In genomic region chr4:46094916-46095825, GRCm38 (mm10) we compare ENCODE assay signal across 8 mouse cellular contexts. TPM values are rescaled to one million over a fixed set of nuclear protein-coding genes. Genes with fewer than 3 reads are reported as not detected.
DNase-seq lines count a peak whose midpoint lies in the region; TF ChIP-seq lines count a peak whose summit lies in the region.

No protein-coding gene starts in this region.

- peak; percentile 71 for DNase-seq in layer of hippocampus, adult 11-12 months (ENCODE audit: low spot score)
- DNase-seq in layer of hippocampus, postnatal 14 days (ENCODE audit: low spot score in 2 of 2): no peak
- DNase-seq in CD4-positive, CD25-positive, alpha-beta regulatory T cell, adult 2 months (ENCODE audit: low read depth, low spot score): peak; percentile 76
- peak; percentile 81 for DNase-seq in cerebellum, adult 11-12 months
- DNase-seq in heart, postnatal 4 days: peak; percentile 71
- no peak for DNase-seq in T-cell, adult 2 months (ENCODE audit: low spot score)
- DNase-seq in frontal cortex, postnatal 36 days (ENCODE audit: low spot score in 2 of 2): no peak
- DNase-seq in lung, adult 2 months: no peak

- TF ChIP-seq CTCF in lung, adult 2 months (IDR thresholded peaks at IDR 0.05; ENCODE audit: insufficient read depth, low read length): no peak

- H3K4me1 ChIP-seq in lung, adult 2 months (ENCODE audit: control insufficient read depth, insufficient read depth, low read length): no peaks in the 10 kb centered on the region

- H3K4me3 ChIP-seq in lung, adult 2 months (replicated peaks; ENCODE audit: extremely low read depth, low read depth, low read length): no peak overlapping the region

- 51% methylated on average over 15 of the region's 15 CpGs for WGBS in lung, adult 2 months

- TF ChIP-seq POLR2A in lung, adult 2 months (IDR thresholded peaks at IDR 0.05; ENCODE audit: borderline replicate concordance, extremely low read depth, low read depth, low read length): no peak

RNA-seq across cellular contexts. Expression of gene Ncbp1, which starts 43.2 kb away (rescaled TPM):
- 10 to 100 TPM; 55.0 to 56.1 TPM for total RNA-seq in layer of hippocampus, postnatal 14 days (2021)
- total RNA-seq in heart, postnatal 4 days (2021): 10 to 100 TPM; 35.5 to 36.9 TPM
- 11.6 and 19.3 TPM in 2 replicates for polyA plus RNA-seq in lung, adult 2 months (2012; rRNA removed)

RNA-seq across cellular contexts. Expression of gene Tstd2, which starts 43.3 kb away (rescaled TPM):
- 10 to 100 TPM; 18.5 to 20.1 TPM for total RNA-seq in layer of hippocampus, postnatal 14 days (2021)
- 10 to 100 TPM; 19.3 to 20.3 TPM for total RNA-seq in heart, postnatal 4 days (2021)
- 11.0 and 13.2 TPM in 2 replicates for polyA plus RNA-seq in lung, adult 2 months (2012; rRNA removed)

RNA-seq across cellular contexts. Expression of gene Tmod1, which starts 56.4 kb away (rescaled TPM):
- 10 to 100 TPM; 11.9 to 13.5 TPM for total RNA-seq in layer of hippocampus, postnatal 14 days (2021)
- 100 to 1,000 TPM; 278 to 282 TPM for total RNA-seq in heart, postnatal 4 days (2021)
- 17.1 and 22.3 TPM in 2 replicates for polyA plus RNA-seq in lung, adult 2 months (2012; rRNA removed)

Comparison
In these comparisons a context has a peak if more than half of its experiments do, and no peak if none do; other contexts are left out.
1. DNase-seq: peak in layer of hippocampus, adult 11-12 months (single experiment), CD4-positive, CD25-positive, alpha-beta regulatory T cell, adult 2 months (single experiment), cerebellum, adult 11-12 months (single experiment) and heart, postnatal 4 days (single experiment); none in layer of hippocampus, postnatal 14 days (0 of 2), T-cell, adult 2 months (single experiment), frontal cortex, postnatal 36 days (0 of 2) and lung, adult 2 months (single experiment).
2. RNA of gene Tmod1, which starts 56.4 kb away (total RNA-seq): 278 to 282 TPM in heart, postnatal 4 days; 11.9 to 13.5 TPM in layer of hippocampus, postnatal 14 days; every median in the first group is over 10 times any median in the second.